Mouse (Mus musculus) forebrain, embryonic 12.5 days (tissue): ENCODE results near the gene Ppfia2. TPM values are rescaled to one million over a fixed set of nuclear protein-coding genes. Genes with fewer than 3 reads are reported as not detected.

Experiments
- ATAC-seq: fragments of 200-750 bp; cut with Nextera tagmentation; 2 replicates; pipeline ENCODE4 v1.8.0; 2017; ENCODE audit warnings: moderate TSS enrichment; ENCODE audit not compliant: low FRiP score
- H3K27ac ChIP-seq: fragments of 300-500 bp; sonication (generic); 2 replicates; pipeline ENCODE4 v1.5.1; 2016; ENCODE audit warnings: mild to moderate bottlenecking
- H3K27me3 ChIP-seq: fragments of 300-500 bp; sonication (generic); 2 replicates; pipeline ENCODE4 v1.6.1; 2016; ENCODE audit warnings: mild to moderate bottlenecking
- H3K36me3 ChIP-seq: fragments of 300-500 bp; sonication (generic); replicated peaks from 2 replicates; pipeline ENCODE4 v1.6.1; 2016; ENCODE audit warnings: mild to moderate bottlenecking
- H3K4me1 ChIP-seq: fragments of 300-500 bp; sonication (generic); 2 replicates; pipeline ENCODE4 v1.6.1; 2016
- H3K4me2 ChIP-seq: fragments of 300-500 bp; sonication (generic); 2 replicates; pipeline ENCODE4 v1.6.1; 2016; ENCODE audit warnings: mild to moderate bottlenecking, moderate library complexity
- H3K4me3 ChIP-seq: fragments of 300-500 bp; sonication (generic); replicated peaks from 2 replicates; pipeline ENCODE4 v1.5.1; 2016; ENCODE audit warnings: mild to moderate bottlenecking
- H3K9ac ChIP-seq: fragments of 300-500 bp; sonication (generic); 2 replicates; pipeline ENCODE4 v1.6.1; 2016; ENCODE audit warnings: mild to moderate bottlenecking
- H3K9me3 ChIP-seq: fragments of 300-500 bp; sonication (generic); 2 replicates; pipeline ENCODE4 v1.6.1; 2016
- WGBS: fragments of 180-500 bp; shearing (Covaris S2); methylation state at CpG from one replicate; pipeline ENCODE4 v1.1.7; 2016; 5-methylcytosine and 5-hydroxymethylcytosine counted together
- polyA plus RNA-seq: library from polyadenylated mRNA; unstranded; fragments of >200 nt; fragmentation: Nextera tagmentation; extraction: Ambion mirVana; gene quantifications from 2 replicates; pipeline ENCODE4 v1.2.1, GENCODE M21; 2016

Ppfia2 gene
- polyA plus RNA-seq, 1 experiment from 2014 or later = 8.9 TPM

DNA sequence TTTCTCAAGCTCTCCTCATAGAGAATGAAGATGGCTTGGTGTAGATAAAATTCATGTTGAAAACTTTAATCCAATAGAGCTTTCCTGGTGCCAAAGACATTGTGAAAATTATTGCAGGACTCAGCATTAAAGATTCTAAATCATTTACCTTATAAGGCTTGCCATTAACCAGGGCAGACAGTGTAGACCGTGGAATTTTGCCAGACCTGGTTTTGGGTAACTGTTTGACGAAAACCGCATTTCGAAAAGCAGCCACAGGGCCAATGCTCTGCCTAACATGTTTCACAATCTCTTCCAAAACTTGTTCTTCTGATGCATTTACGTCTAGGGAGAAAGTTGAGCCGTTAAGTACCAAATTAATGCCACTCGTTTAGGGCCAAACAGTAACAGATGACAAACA is 466.9 kb downstream of the Ppfia2 start:
- 90% methylated on average over 7 of the region's 7 CpGs for WGBS
- Histone ChIP-seq H3K4me2 (no peak overlapping the region), H3K9ac (no peak overlapping the region), H3K36me3 (no peaks in the 10 kb centered on the region), H3K27ac (no peak overlapping the region), H3K4me1 (no peaks in the 10 kb centered on the region), H3K9me3 (no peaks in the 10 kb centered on the region), H3K4me3 (no peak overlapping the region), H3K27me3 (no peaks in the 10 kb centered on the region)
- no peak for ATAC-seq

DNA sequence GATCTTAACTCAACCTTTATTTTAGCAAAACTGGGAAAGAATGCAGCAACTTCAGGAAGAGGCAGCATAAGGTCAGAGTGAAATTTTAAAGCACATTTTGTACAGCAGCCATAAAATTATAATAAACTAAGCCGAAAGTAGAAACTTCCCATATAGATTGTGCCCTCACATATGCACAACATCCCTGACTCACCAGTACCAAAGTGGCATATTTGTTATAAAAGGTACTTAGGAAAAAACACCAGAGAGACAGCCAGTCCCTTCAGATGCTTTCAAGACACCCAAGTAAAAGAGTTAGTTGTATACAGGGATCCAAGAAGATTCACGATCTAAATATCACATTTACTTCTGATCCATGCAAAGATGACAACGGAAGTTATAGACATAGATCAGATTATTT is 468.7 kb downstream of the Ppfia2 start:
- no peaks in the 10 kb centered on the region for H3K9me3 ChIP-seq
- ATAC-seq = no peak
- no peaks in the 10 kb centered on the region for H3K4me1 ChIP-seq
- 88% methylated on average over 3 of the region's 3 CpGs for WGBS
- H3K9ac ChIP-seq = no peak overlapping the region
- H3K4me3 ChIP-seq = no peak overlapping the region
- no peak overlapping the region for H3K4me2 ChIP-seq
- no peaks in the 10 kb centered on the region for H3K36me3 ChIP-seq
- no peak overlapping the region for H3K27ac ChIP-seq
- no peaks in the 10 kb centered on the region for H3K27me3 ChIP-seq

GRCm38 (mm10) chr10:106939441-106939840 is 469.3 kb downstream of the Ppfia2 start:
- no peak for ATAC-seq
- H3K36me3 ChIP-seq = no peaks in the 10 kb centered on the region
- H3K4me2 ChIP-seq = no peak overlapping the region

DNA sequence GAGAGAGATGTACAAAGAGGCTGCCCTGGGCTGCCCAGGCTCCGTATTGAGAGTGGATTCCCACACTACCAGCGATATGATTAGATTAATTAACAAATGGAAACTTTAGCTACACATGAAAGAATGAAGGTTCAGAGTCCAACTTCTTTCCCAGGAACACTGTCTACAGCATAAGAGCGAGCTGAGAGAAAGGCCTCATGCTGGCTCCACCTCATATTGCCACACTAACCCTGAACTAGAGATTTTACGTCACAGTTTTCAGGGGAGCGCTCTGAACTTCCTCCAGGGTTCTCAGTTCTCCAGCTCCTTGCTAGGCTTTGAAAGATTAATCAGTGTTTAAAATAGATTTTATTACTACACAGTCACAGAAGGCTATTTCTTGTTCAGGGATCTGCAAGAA is 471.2 kb downstream of the Ppfia2 start:
- no peaks in the 10 kb centered on the region for H3K36me3 ChIP-seq
- 77% methylated on average over 5 of the region's 5 CpGs for WGBS
- no peaks in the 10 kb centered on the region for H3K4me1 ChIP-seq
- H3K9me3 ChIP-seq = no peaks in the 10 kb centered on the region
- no peak overlapping the region for H3K4me2 ChIP-seq
- H3K27me3 ChIP-seq = no peaks in the 10 kb centered on the region
- ATAC-seq = no peak
- H3K4me3 ChIP-seq = no peak overlapping the region
- H3K27ac ChIP-seq = no peak overlapping the region
- H3K9ac ChIP-seq = no peak overlapping the region

More at GRCm38 (mm10) chr10:106939441-106939840, 469.3 kb downstream of the Ppfia2 start:
- Histone ChIP-seq H3K4me3 (no peak overlapping the region), H3K9me3 (no peaks in the 10 kb centered on the region), H3K9ac (no peak overlapping the region), H3K27ac (no peak overlapping the region), H3K27me3 (no peaks in the 10 kb centered on the region), H3K4me1 (no peaks in the 10 kb centered on the region)
- WGBS = 81% methylated on average over 1 of the region's 1 CpGs

- Histone ChIP-seq H3K27me3 (no peaks in the 10 kb centered on the region), H3K36me3 (no peaks in the 10 kb centered on the region), H3K9me3 (no peaks in the 10 kb centered on the region), H3K4me2 (no peak overlapping the region), H3K9ac (no peak overlapping the region), H3K4me3 (no peak overlapping the region), H3K4me1 (no peaks in the 10 kb centered on the region), H3K27ac (no peak overlapping the region)
- 86% methylated on average over 3 of the region's 3 CpGs for WGBS
- no peak for ATAC-seq
These were observed 488.9 kb downstream of the Ppfia2 start for GRCm38 (mm10) chr10:106959026-106959425.

- Histone ChIP-seq H3K4me2 (0 out of 2 replicates have a peak overlapping the region, but pooled peaks have one; percentile 15), H3K36me3 (no peaks in the 10 kb centered on the region), H3K9ac (no peak overlapping the region), H3K27ac (no peak overlapping the region), H3K9me3 (no peaks in the 10 kb centered on the region), H3K4me3 (no peak overlapping the region), H3K4me1 (peaks cover 12% of the 10 kb centered on the region), H3K27me3 (no peaks in the 10 kb centered on the region)
- peak; percentile 81 for ATAC-seq
- 37% methylated on average over 13 of the region's 13 CpGs for WGBS
These were observed 505.3 kb downstream of the Ppfia2 start for GRCm38 (mm10) chr10:106975193-106976141.
